Mouse (Mus musculus) lung, postnatal 0 days (tissue): Measurements from ENCODE around the gene Mrps16.

ENCODE experiments used
- CTCF ChIP-seq: IDR thresholded peaks from 2 replicates; pipeline ENCODE4 v1.5.1; 2016; ENCODE audit warnings: antibody characterized with exemption, mild to moderate bottlenecking
- EP300 ChIP-seq: IDR thresholded peaks from 2 replicates; pipeline ENCODE4 v1.6.1; 2016; ENCODE audit warnings: antibody characterized with exemption, mild to moderate bottlenecking, control low read depth

- TF ChIP-seq CTCF (peak; percentile 67), EP300 (no peak)
Measured at GRCm38 (mm10) chr14:20347991-20348541, 45.4 kb downstream of the Mrps16 start, which contains the start of the genes Ecd and Fam149b.
